Mouse (Mus musculus) stomach, postnatal 0 days (tissue): Measurements from ENCODE around the gene Fmo6. TPM values are rescaled to one million over a fixed set of nuclear protein-coding genes. Genes with fewer than 3 reads are reported as not detected.

Source experiments
- ATAC-seq: fragments of 200-750 bp; cut with Nextera tagmentation; 2 replicates; pipeline ENCODE4 v1.8.0; 2017; ENCODE audit not compliant: low FRiP score, low TSS enrichment
- DNase-seq: peaks from one replicate; pipeline ENCODE4 v3.0.0-alpha.2; 2016; ENCODE audit warnings: low spot score
- H3K27ac ChIP-seq: fragments of 300-500 bp; sonication (generic); replicated peaks from 2 replicates; pipeline ENCODE4 v1.5.1; 2014; ENCODE audit warnings: mild to moderate bottlenecking, control low read depth
- H3K27me3 ChIP-seq: fragments of 300-500 bp; sonication (generic); 2 replicates; pipeline ENCODE4 v1.6.1; 2014; ENCODE audit warnings: low read length; ENCODE audit not compliant: control insufficient read depth, insufficient read depth
- H3K36me3 ChIP-seq: fragments of 300-500 bp; sonication (generic); 2 replicates; pipeline ENCODE4 v1.6.1; 2014; ENCODE audit warnings: low read length, mixed read lengths; ENCODE audit not compliant: control insufficient read depth, insufficient read depth
- H3K4me1 ChIP-seq: fragments of 300-500 bp; sonication (generic); replicated peaks from 2 replicates; pipeline ENCODE4 v1.6.1; 2014; ENCODE audit warnings: antibody characterized with exemption; ENCODE audit not compliant: control insufficient read depth, insufficient read depth
- H3K4me2 ChIP-seq: fragments of 300-500 bp; sonication (generic); replicated peaks from 2 replicates; pipeline ENCODE4 v1.6.1; 2014; ENCODE audit warnings: low read depth, mild to moderate bottlenecking, control low read depth, moderate library complexity
- H3K4me3 ChIP-seq: fragments of 300-500 bp; sonication (generic); 2 replicates; pipeline ENCODE4 v1.5.1; 2014; ENCODE audit warnings: low read depth, low read length, control low read depth
- H3K9ac ChIP-seq: fragments of 300-500 bp; sonication (generic); 2 replicates; pipeline ENCODE4 v1.6.1; 2014; ENCODE audit warnings: mild to moderate bottlenecking, low read length, control low read depth, mixed read lengths
- H3K9me3 ChIP-seq: fragments of 300-500 bp; sonication (generic); 2 replicates; pipeline ENCODE4 v1.6.1; 2016; ENCODE audit warnings: low read length; ENCODE audit not compliant: control insufficient read depth
- CTCF ChIP-seq: IDR thresholded peaks from 2 replicates; pipeline ENCODE4 v1.5.1; 2016; ENCODE audit warnings: antibody characterized with exemption, low read depth, mild to moderate bottlenecking, moderate library complexity
- EP300 ChIP-seq: optimal IDR thresholded peaks from 2 replicates; pipeline ENCODE3; 2016; ENCODE audit warnings: antibody characterized with exemption
- WGBS: fragments of 180-500 bp; shearing (Covaris S2); extraction: QIAGEN DNeasy Blood & Tissue Kit; methylation state at CpG from one replicate; pipeline ENCODE4 v1.1.7; 2014; 5-methylcytosine and 5-hydroxymethylcytosine counted together
- polyA plus RNA-seq: library from polyadenylated mRNA; unstranded; fragments of >200 nt; fragmentation: Nextera tagmentation; extraction: Ambion mirVana; gene quantifications from 2 replicates; pipeline ENCODE4 v1.2.1, GENCODE M21; 2015

Fmo6 gene
- polyA plus RNA-seq = 0.08 TPM in 1 of 2 replicates, not detected in the other

GRCm38 (mm10) chr1:162937415-162937814 lies at the start of gene Fmo6:
Gene Fmo6 (minus strand): TSS chr1:162937515.
- Histone ChIP-seq H3K27me3 (no peaks in the 10 kb centered on the region), H3K36me3 (no peaks in the 10 kb centered on the region), H3K27ac (0 out of 2 replicates have a peak within 1 kb of the TSS, but pooled peaks have one; percentile 20), H3K4me2 (no peak within 1 kb of the TSS), H3K9me3 (no peaks in the 10 kb centered on the region), H3K4me1 (no peaks in the 10 kb centered on the region), H3K4me3 (no peak within 1 kb of the TSS), H3K9ac (no peak within 1 kb of the TSS)
- ATAC-seq (no peak), DNase-seq (no peak)
- 74% methylated on average over 6 of the region's 6 CpGs for WGBS
- TF ChIP-seq EP300 (no peak), CTCF (no peak)

- ATAC-seq = no peak
- no peak for DNase-seq
- H3K36me3 ChIP-seq = no peaks in the 10 kb centered on the region
- H3K27me3 ChIP-seq = no peaks in the 10 kb centered on the region
- no peaks in the 10 kb centered on the region for H3K9me3 ChIP-seq
- WGBS = 38% methylated on average over 1 of the region's 1 CpGs
- H3K4me2 ChIP-seq = no peak overlapping the region
- no peaks in the 10 kb centered on the region for H3K4me1 ChIP-seq
- H3K9ac ChIP-seq = no peak overlapping the region
- no peak for TF ChIP-seq CTCF
- TF ChIP-seq EP300 = peak; percentile 51
- H3K27ac ChIP-seq = no peak overlapping the region
- H3K4me3 ChIP-seq = no peak overlapping the region
Measured at GRCm38 (mm10) chr1:162986777-162987176, 49.5 kb upstream of the Fmo6 start.

GRCm38 (mm10) chr1:162986121-162986748 lies 48.9 kb upstream of the Fmo6 start:
- Histone ChIP-seq H3K36me3 (no peaks in the 10 kb centered on the region), H3K4me2 (no peak overlapping the region), H3K27me3 (no peaks in the 10 kb centered on the region), H3K9ac (no peak overlapping the region), H3K9me3 (no peaks in the 10 kb centered on the region), H3K4me3 (no peak overlapping the region), H3K27ac (no peak overlapping the region), H3K4me1 (no peaks in the 10 kb centered on the region)
- no peak for TF ChIP-seq CTCF
- TF ChIP-seq EP300 = no peak
- 78% methylated on average over 2 of the region's 2 CpGs for WGBS
- ATAC-seq = no peak
- DNase-seq = no peak

- Histone ChIP-seq H3K27ac (no peak within 1 kb of the TSS), H3K36me3 (no peaks in the 10 kb centered on the region), H3K9me3 (no peaks in the 10 kb centered on the region), H3K4me2 (no peak within 1 kb of the TSS), H3K4me1 (no peaks in the 10 kb centered on the region), H3K4me3 (no peak within 1 kb of the TSS), H3K27me3 (no peaks in the 10 kb centered on the region), H3K9ac (no peak within 1 kb of the TSS)
- ATAC-seq (no peak), DNase-seq (no peak)
- 78% methylated on average over 1 of the region's 1 CpGs for WGBS
- TF ChIP-seq CTCF (no peak), EP300 (no peak)
Measured at GRCm38 (mm10) chr1:162984428-162984827, 47.1 kb upstream of the Fmo6 start, which contains the start of gene Fmo3. Gene Fmo3 (minus strand): TSS chr1:162984528.

- TF ChIP-seq CTCF (no peak), EP300 (no peak)
- H3K4me2 ChIP-seq = no peak overlapping the region
- H3K9me3 ChIP-seq = no peaks in the 10 kb centered on the region
- no peak for DNase-seq
- no peak overlapping the region for H3K4me3 ChIP-seq
- H3K4me1 ChIP-seq = no peaks in the 10 kb centered on the region
- no peaks in the 10 kb centered on the region for H3K27me3 ChIP-seq
- H3K27ac ChIP-seq = no peak overlapping the region
- H3K9ac ChIP-seq = no peak overlapping the region
- ATAC-seq = no peak
- no peaks in the 10 kb centered on the region for H3K36me3 ChIP-seq
- 62% methylated on average over 2 of the region's 2 CpGs for WGBS
Measured at GRCm38 (mm10) chr1:162963556-162963955, 26.2 kb upstream of the Fmo6 start.

GRCm38 (mm10) chr1:162957422-162957821 lies 20.1 kb upstream of the Fmo6 start:
- ATAC-seq (no peak), DNase-seq (no peak)
- Histone ChIP-seq H3K4me1 (no peaks in the 10 kb centered on the region), H3K36me3 (no peaks in the 10 kb centered on the region), H3K9me3 (no peaks in the 10 kb centered on the region), H3K27me3 (no peaks in the 10 kb centered on the region), H3K9ac (no peak overlapping the region), H3K4me2 (no peak overlapping the region), H3K27ac (no peak overlapping the region), H3K4me3 (no peak overlapping the region)
- TF ChIP-seq EP300 = no peak
- TF ChIP-seq CTCF = no peak
- 79% methylated on average over 1 of the region's 1 CpGs for WGBS
